Mouse (Mus musculus) forebrain, embryonic 15.5 days (tissue): ENCODE data around the gene Gm20708. TPM values are rescaled to one million over a fixed set of nuclear protein-coding genes. Genes with fewer than 3 reads are reported as not detected.

Experiments
- ATAC-seq: fragments of 200-750 bp; cut with Nextera tagmentation; replicated peaks from 2 replicates; pipeline ENCODE4 v1.8.0; 2017; ENCODE audit warnings: mild to moderate bottlenecking, moderate TSS enrichment, moderate library complexity
- H3K27ac ChIP-seq: fragments of 300-500 bp; sonication (generic); replicated peaks from 2 replicates; pipeline ENCODE4 v1.5.1; 2015; ENCODE audit warnings: mild to moderate bottlenecking, inconsistent platforms
- H3K27me3 ChIP-seq: fragments of 300-500 bp; sonication (generic); 2 replicates; pipeline ENCODE4 v1.6.1; 2015; ENCODE audit warnings: inconsistent platforms
- H3K36me3 ChIP-seq: fragments of 300-500 bp; sonication (generic); 2 replicates; pipeline ENCODE4 v1.6.1; 2015; ENCODE audit warnings: mild to moderate bottlenecking, inconsistent platforms
- H3K4me1 ChIP-seq: fragments of 300-500 bp; sonication (generic); 2 replicates; pipeline ENCODE4 v1.6.1; 2015; ENCODE audit warnings: inconsistent platforms
- H3K4me2 ChIP-seq: fragments of 300-500 bp; sonication (generic); replicated peaks from 2 replicates; pipeline ENCODE4 v1.6.1; 2015; ENCODE audit warnings: mild to moderate bottlenecking, inconsistent platforms
- H3K4me3 ChIP-seq: fragments of 300-500 bp; sonication (generic); 2 replicates; pipeline ENCODE4 v1.5.1; 2015; ENCODE audit warnings: mild to moderate bottlenecking, inconsistent platforms
- H3K9ac ChIP-seq: fragments of 300-500 bp; sonication (generic); replicated peaks from 2 replicates; pipeline ENCODE4 v1.6.1; 2015; ENCODE audit warnings: mild to moderate bottlenecking, inconsistent platforms
- H3K9me3 ChIP-seq: fragments of 300-500 bp; sonication (generic); 2 replicates; pipeline ENCODE4 v1.6.1; 2016; ENCODE audit warnings: inconsistent platforms
- WGBS: fragments of 180-500 bp; shearing (Covaris S2); methylation state at CpG from one replicate; pipeline ENCODE4 v1.1.7; 2015; ENCODE audit warnings: mixed read lengths; 5-methylcytosine and 5-hydroxymethylcytosine counted together
- polyA plus RNA-seq: library from polyadenylated mRNA; unstranded; fragments of >200 nt; fragmentation: Nextera tagmentation; extraction: Ambion mirVana; gene quantifications from 2 replicates; pipeline ENCODE4 v1.2.1, GENCODE M21; 2015

The Gm20708 gene
- 0.72 and 0.79 TPM in 2 replicates for polyA plus RNA-seq

DNA sequence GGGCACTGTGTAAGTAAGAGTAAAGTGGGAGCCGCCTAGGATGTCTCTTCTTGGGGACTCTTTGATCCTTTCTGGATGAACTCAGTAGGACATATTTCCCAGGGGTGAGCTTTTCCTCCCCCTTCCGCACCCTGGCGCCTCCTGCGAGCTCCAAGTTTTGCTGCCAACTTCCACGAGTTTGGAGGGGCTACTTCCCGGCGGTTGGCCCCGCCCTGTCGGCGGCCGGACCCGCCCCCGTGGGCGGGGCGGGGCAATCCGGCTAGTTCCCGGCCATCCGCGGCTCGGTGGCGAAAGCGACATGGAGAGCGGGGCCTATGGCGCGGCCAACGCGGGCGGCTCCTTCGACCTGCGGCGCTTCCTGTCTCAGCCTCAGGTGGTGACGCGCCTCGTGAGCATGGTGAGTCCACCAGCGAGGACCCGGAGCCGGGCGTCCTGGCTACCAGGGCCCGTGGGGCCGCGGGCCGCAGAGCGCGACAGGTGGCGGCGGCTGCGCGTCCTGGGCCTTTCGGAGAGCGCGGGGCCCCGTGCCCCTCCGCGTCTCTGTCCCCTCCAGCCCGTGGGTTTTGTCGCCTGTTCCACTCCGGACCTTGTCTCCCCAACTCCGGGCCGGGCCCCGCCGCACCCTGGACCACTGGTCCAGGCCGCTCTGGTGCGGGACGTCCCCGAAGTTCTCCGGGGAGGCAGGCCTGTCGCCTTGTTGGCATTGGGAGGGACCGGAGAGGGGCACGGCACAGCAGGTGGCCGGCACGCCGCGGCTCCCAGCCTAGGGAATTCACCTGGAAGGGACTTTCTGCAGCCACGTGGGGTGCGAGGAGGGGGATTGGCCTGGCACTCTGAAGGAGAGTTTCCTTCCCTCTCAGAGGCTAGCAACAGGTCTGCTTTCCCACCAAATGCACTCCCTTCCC is at the start of gene Gm20708, which contains the start of gene Syngr2:
Gene Gm20708, plus strand, starts transcription at position 262 of the 905 bp plus-strand sequence.
Gene Syngr2, plus strand, starts transcription at position 262 of the 905 bp plus-strand sequence.
- H3K9ac ChIP-seq = peak within 1 kb of the TSS; percentile 61
- peak within 1 kb of the TSS; percentile 24; the same call in 1 of the 2 replicates for H3K27ac ChIP-seq
- no peaks in the 10 kb centered on the region for H3K9me3 ChIP-seq
- ATAC-seq = peak; percentile 71
- peak within 1 kb of the TSS; percentile 59 for H3K4me3 ChIP-seq
- H3K4me1 ChIP-seq = peaks cover 21% of the 10 kb centered on the region
- H3K4me2 ChIP-seq = peak within 1 kb of the TSS; percentile 92
- no peaks in the 10 kb centered on the region for H3K36me3 ChIP-seq
- WGBS = under 1% methylated on average over 68 of the region's 75 CpGs
- H3K27me3 ChIP-seq = peaks cover 8% of the 10 kb centered on the region; the same call in 1 of the 2 replicates

DNA sequence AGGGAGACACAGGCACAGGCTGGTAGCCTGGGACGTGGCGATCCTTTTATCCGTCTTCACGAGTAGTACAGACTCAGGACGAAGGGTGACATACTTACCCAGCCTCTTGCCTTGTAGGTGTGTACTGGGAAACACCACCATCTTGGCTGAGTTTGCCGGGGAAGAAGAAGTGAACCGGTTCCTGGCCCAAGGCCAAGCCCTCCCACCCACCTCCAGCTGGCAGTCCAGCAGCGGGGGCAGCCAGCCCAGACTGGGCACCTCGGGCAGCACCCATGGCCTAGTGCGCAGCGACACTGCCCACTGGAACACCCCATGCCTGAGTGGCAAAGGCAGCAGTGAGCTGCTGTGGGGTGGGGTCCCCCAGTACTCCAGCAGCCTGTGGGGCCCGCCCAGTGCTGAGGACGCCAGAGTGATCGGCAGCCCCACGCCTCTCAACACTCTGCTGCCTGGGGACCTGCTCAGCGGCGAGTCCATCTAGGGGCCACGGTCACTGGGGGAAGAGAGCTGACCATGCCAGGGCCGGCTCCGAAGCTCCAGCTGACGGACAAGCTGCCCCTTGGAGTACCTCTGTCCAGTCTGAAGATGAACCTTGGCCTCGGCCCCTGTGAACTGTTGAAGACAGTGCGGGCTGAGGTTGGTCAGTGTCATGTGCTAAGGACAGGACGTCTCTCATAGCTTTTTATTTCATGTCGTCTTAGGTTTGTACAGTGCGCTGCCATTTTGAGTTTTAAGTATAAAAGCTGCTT is 48.9 kb upstream of the Gm20708 start:
- ATAC-seq = no peak
- H3K4me3 ChIP-seq = no peak overlapping the region
- no peaks in the 10 kb centered on the region for H3K27me3 ChIP-seq
- WGBS = 89% methylated on average over 26 of the region's 26 CpGs
- H3K4me2 ChIP-seq = no peak overlapping the region
- H3K27ac ChIP-seq = no peak overlapping the region
- no peak overlapping the region for H3K9ac ChIP-seq
- no peaks in the 10 kb centered on the region for H3K4me1 ChIP-seq
- no peaks in the 10 kb centered on the region for H3K9me3 ChIP-seq
- peaks cover 85% of the 10 kb centered on the region for H3K36me3 ChIP-seq

GRCm38 (mm10) chr11:117761801-117762200 is 47.7 kb upstream of the Gm20708 start:
- Histone ChIP-seq H3K27ac (no peak overlapping the region), H3K36me3 (peaks cover 76% of the 10 kb centered on the region), H3K27me3 (no peaks in the 10 kb centered on the region), H3K4me2 (no peak overlapping the region), H3K9me3 (no peaks in the 10 kb centered on the region), H3K4me1 (no peaks in the 10 kb centered on the region), H3K4me3 (no peak overlapping the region), H3K9ac (no peak overlapping the region)
- ATAC-seq = no peak
- WGBS = 93% methylated on average over 13 of the region's 13 CpGs

GRCm38 (mm10) chr11:117762246-117762645 is 47.2 kb upstream of the Gm20708 start:
- no peak overlapping the region for H3K4me2 ChIP-seq
- WGBS = 90% methylated on average over 12 of the region's 12 CpGs
- no peaks in the 10 kb centered on the region for H3K4me1 ChIP-seq
- H3K4me3 ChIP-seq = no peak overlapping the region
- no peaks in the 10 kb centered on the region for H3K27me3 ChIP-seq
- H3K36me3 ChIP-seq = peaks cover 71% of the 10 kb centered on the region
- no peak overlapping the region for H3K9ac ChIP-seq
- H3K27ac ChIP-seq = no peak overlapping the region
- no peak for ATAC-seq
- H3K9me3 ChIP-seq = no peaks in the 10 kb centered on the region

DNA sequence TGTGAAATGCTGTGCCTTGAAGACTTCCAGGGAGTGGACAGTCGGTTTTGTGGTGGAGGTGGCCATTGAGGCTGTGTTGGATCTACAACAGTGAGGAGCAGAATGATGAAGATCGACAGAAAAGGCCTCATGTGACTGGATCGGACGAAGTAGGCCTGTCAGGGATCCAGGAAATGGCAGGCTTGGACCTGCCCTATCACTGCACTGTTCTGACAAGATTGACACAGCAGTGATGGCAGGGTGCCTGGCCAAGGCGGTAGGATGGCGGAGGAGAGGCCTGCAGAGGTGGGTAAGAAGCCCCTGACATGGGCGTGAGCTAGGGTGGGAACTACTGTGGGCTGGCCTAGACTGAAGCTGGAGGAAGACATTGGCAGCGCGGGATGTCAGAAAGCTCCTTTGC is 45.1 kb upstream of the Gm20708 start:
- Histone ChIP-seq H3K9ac (no peak overlapping the region), H3K27ac (no peak overlapping the region), H3K4me1 (no peaks in the 10 kb centered on the region), H3K9me3 (no peaks in the 10 kb centered on the region), H3K4me3 (no peak overlapping the region), H3K27me3 (no peaks in the 10 kb centered on the region), H3K36me3 (peaks cover 52% of the 10 kb centered on the region), H3K4me2 (no peak overlapping the region)
- 88% methylated on average over 9 of the region's 9 CpGs for WGBS
- no peak for ATAC-seq

GRCm38 (mm10) chr11:117765361-117765760 is 44.1 kb upstream of the Gm20708 start:
- Histone ChIP-seq H3K4me3 (no peak overlapping the region), H3K27ac (no peak overlapping the region), H3K36me3 (peaks cover 43% of the 10 kb centered on the region), H3K9me3 (no peaks in the 10 kb centered on the region), H3K4me2 (no peak overlapping the region), H3K9ac (no peak overlapping the region), H3K4me1 (0 out of 2 replicates have a peak, but pooled peaks cover 9% of the 10 kb centered on the region), H3K27me3 (no peaks in the 10 kb centered on the region)
- 88% methylated on average over 5 of the region's 5 CpGs for WGBS
- 0 out of 2 replicates have a peak, but pooled peaks have one; percentile 15 for ATAC-seq

DNA sequence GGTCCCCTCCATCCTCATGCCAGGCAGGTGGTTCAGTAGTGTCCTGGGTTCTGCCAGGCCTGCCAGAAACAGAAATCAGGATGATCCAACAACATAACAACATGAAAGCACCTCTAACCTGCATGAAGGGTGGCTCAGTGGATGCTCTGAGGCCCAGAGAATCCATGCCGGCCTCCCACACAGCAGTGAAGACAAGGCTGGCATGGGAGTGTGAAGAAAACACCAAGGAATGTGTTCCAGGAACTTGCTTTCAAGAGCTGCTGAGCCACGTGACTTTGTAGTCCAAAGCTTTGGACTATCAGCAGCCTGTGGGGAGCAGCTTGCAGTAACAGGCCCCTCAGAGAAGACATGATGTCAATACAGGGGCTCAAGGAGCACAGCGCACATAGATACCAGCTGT is 43.2 kb upstream of the Gm20708 start:
- H3K4me2 ChIP-seq = no peak overlapping the region
- 85% methylated on average over 3 of the region's 3 CpGs for WGBS
- H3K9me3 ChIP-seq = no peaks in the 10 kb centered on the region
- H3K4me1 ChIP-seq = 0 out of 2 replicates have a peak, but pooled peaks cover 9% of the 10 kb centered on the region
- no peak overlapping the region for H3K27ac ChIP-seq
- peaks cover 33% of the 10 kb centered on the region for H3K36me3 ChIP-seq
- no peaks in the 10 kb centered on the region for H3K27me3 ChIP-seq
- no peak for ATAC-seq
- no peak overlapping the region for H3K9ac ChIP-seq
- H3K4me3 ChIP-seq = no peak overlapping the region

DNA sequence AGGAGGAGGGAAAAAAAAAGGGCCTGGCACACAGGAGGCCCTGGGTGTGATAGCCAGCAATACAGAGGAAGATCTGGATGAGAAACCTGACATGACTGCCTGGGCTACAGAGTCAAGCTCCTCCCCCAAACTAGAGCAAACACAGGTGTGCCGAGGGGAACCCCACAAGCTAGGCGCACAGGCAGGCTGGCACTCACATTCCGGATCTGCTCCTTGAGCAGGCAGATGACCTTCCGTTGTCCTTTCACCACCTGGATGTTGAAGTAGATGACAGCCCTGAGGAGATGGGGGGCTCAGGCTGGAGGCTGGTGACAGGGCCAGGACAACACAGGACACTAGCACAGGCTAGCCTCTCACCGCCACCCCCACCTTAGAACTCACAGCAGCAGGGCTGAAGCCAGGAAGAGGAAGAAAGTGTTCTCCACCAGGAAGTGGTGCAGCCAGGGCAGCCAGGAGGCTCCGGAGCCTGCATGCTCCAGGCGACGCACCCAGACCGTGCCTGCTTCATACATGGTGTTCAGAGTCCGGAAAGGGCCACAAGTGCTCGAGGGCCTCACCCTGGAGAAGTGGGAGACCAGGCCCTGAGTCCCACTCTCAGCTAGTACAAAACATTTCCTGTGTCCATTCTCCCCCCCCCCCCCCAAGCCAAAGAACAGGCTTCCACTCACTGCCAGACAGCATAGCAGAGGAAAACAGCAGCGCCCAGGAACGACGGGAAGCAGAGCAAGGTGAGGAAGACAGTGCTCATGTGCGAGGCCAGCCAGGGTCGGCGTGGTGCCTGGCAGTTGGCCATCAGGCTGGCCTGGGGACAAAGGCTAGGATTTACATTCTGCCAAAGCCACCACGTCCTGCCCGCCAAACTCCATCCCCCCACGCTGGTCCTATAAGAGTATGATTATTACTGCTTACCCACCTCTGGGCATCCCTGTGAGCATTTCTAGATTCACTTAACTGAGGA is 40.5 kb upstream of the Gm20708 start:
- no peak for ATAC-seq
- H3K9me3 ChIP-seq = no peaks in the 10 kb centered on the region
- WGBS = 69% methylated on average over 20 of the region's 20 CpGs

DNA sequence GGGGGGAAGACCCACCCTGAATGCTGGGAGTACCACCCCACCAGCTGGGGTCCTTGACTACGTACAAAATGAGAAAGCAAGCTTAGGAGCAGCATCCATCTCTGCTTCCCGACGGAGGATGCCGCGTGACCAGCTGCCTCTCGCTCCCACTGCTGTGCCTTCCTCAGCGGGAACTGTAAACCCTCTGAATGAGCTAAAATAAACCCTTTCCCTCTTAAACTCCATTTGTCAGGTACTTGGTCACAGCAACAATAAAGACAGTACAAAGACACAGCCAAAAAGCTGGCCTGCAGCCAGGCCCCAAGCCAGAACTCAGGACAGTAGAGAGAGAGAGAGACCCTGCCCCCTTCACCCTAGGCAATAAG is 39.8 kb upstream of the Gm20708 start:
- H3K4me1 ChIP-seq = 0 out of 2 replicates have a peak, but pooled peaks cover 9% of the 10 kb centered on the region
- no peak overlapping the region for H3K4me3 ChIP-seq
- no peak overlapping the region for H3K9ac ChIP-seq
- no peaks in the 10 kb centered on the region for H3K27me3 ChIP-seq
- H3K36me3 ChIP-seq = peaks cover 7% of the 10 kb centered on the region
- H3K9me3 ChIP-seq = no peaks in the 10 kb centered on the region
- H3K27ac ChIP-seq = no peak overlapping the region
- H3K4me2 ChIP-seq = no peak overlapping the region
- ATAC-seq = no peak
- WGBS = 47% methylated on average over 7 of the region's 7 CpGs

More for the DNA sequence above, 40.5 kb upstream of the Gm20708 start:
- no peak overlapping the region for H3K4me2 ChIP-seq
- no peak overlapping the region for H3K27ac ChIP-seq
- 0 out of 2 replicates have a peak, but pooled peaks cover 9% of the 10 kb centered on the region for H3K4me1 ChIP-seq
- H3K9ac ChIP-seq = no peak overlapping the region
- H3K27me3 ChIP-seq = no peaks in the 10 kb centered on the region
- no peak overlapping the region for H3K4me3 ChIP-seq
- peaks cover 13% of the 10 kb centered on the region for H3K36me3 ChIP-seq

DNA sequence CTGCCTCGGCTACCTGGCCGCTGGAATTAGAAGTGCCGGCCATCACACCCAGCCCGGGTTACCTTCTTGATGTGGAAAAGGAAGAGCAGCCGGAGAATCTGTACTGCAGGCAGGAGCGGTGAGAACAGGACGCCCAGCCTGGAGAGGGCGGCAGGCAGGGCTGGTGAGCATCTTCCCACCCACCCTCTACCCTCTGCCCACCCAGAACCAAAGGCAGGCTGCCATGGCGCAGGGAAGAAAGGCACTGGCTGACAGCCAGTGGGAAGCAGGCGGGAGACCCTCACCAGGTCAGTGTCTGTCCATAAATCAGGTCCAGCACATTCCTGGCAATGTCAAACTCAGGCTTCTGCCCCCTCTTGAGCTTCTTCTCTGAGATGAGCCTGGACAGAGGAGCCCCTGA is 39.1 kb upstream of the Gm20708 start:
- H3K36me3 ChIP-seq = peaks cover 3% of the 10 kb centered on the region; the same call in 1 of the 2 replicates
- no peaks in the 10 kb centered on the region for H3K9me3 ChIP-seq
- no peak overlapping the region for H3K9ac ChIP-seq
- ATAC-seq = no peak
- WGBS = 88% methylated on average over 10 of the region's 10 CpGs
- H3K4me1 ChIP-seq = 0 out of 2 replicates have a peak, but pooled peaks cover 9% of the 10 kb centered on the region
- H3K27me3 ChIP-seq = no peaks in the 10 kb centered on the region
- no peak overlapping the region for H3K4me3 ChIP-seq
- H3K4me2 ChIP-seq = no peak overlapping the region
- H3K27ac ChIP-seq = no peak overlapping the region

DNA sequence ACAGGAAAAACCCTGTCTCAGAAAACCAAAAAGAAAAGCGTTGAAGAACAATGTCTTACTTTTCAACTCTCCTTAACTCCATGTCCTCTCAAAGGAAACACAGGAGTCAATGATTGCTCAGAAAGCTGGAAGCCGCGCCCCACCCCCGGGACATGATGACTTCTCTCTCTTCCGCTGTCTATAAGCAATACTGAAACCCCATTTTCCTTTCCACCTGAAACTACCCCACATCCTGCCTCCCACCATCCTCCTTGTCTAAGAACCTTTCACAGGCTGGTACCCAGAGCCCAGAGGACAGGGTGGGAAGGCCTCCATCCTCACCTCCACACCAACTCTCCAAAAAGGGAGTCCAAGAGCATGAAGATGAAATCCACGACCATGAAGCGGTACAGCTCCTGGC is 37.1 kb upstream of the Gm20708 start:
- Histone ChIP-seq H3K9ac (no peak overlapping the region), H3K27ac (no peak overlapping the region), H3K4me3 (no peak overlapping the region), H3K27me3 (no peaks in the 10 kb centered on the region), H3K4me2 (no peak overlapping the region), H3K9me3 (no peaks in the 10 kb centered on the region), H3K36me3 (no peaks in the 10 kb centered on the region), H3K4me1 (0 out of 2 replicates have a peak, but pooled peaks cover 9% of the 10 kb centered on the region)
- no peak for ATAC-seq
- WGBS = 92% methylated on average over 7 of the region's 7 CpGs
